Mouse (Mus musculus): ENCODE measurements at regions not wholly inside any gene's neighbourhood (a gene's known extent, or its start where the extent isn't known, plus 50 kb on each side); places are given as distances from the start of the nearest gene placed in this dataset.

GRCm38 (mm10) chr17:41629691-41630090 is 686.1 kb upstream of the Ptchd4 start:
- no peak for DNase-seq

- DNase-seq: peak; percentile 54
These were observed 688.2 kb upstream of the Ptchd4 start for GRCm38 (mm10) chr17:41627576-41627975.

- DNase-seq: no peak
These were observed 659.6 kb upstream of the Cenpq start for GRCm38 (mm10) chr17:41594431-41594830.
